ENCODE assay signal across 23 mouse cellular contexts in the genomic region with DNA sequence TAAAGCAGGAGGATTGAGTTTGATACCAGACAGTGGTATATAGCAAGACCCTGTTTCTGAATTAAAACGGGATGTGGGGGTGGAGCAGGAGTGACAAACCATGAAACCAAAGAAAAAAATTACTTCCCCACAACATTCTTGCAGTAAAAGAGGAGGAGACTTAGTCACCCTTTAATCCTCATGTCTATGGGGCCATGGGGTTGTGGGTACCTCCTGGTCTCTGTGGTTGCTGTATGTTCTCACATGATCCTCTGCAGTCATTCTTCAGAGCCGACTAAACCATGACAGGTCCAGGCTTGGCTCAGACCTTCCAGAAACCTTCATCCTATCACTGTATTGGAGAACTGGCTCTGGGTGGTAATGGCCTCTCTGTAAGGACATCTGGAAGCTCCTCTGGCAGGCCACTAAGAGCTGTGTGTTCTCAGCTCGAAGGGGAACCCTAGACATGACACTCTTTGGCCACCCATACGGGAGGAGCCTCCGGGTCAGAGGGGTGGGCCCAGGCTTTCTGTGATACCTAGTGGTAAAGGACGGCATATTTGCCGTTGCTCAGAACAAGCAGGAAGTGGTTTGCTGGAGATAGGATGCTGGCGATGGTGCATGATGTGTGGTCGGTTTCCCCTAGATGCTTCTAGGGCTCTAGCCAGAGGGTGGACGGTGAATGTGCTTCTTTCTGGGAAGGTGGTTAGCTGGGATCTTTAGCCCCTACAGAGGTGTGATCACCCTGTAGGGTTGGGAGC. TPM values are rescaled to one million over a fixed set of nuclear protein-coding genes. Genes with fewer than 3 reads are reported as not detected.
DNase-seq lines count a peak whose midpoint lies in the region; ATAC-seq and TF ChIP-seq lines count a peak whose summit lies in the region.
"Had no signal": no experiment of that assay in that cellular context is flagged by ENCODE, and none has a peak within 500 bp of the region (broad histone marks: within the 10 kb centered on the region; RNA-seq: fewer than 3 reads in every experiment).

No protein-coding gene starts in this region.

- H3K27ac ChIP-seq in bone marrow macrophage, adult 2 months (ENCODE audit: insufficient read depth, low read depth, low read length) = peak overlapping the region; percentile 32
- H3K27ac ChIP-seq: heart, embryonic 15.5 days; hindbrain, embryonic 14.5 days; layer of hippocampus, adult 2 months; limb, embryonic 15.5 days had no signal

- H3K4me3 ChIP-seq in bone marrow macrophage, adult 2 months (ENCODE audit: insufficient read depth, low read length) = no peak overlapping the region
- H3K4me3 ChIP-seq: erythroblast, embryonic 14.5 days; heart, embryonic 15.5 days; layer of hippocampus, adult 2 months; limb, embryonic 15.5 days had no signal

- no peak for TF ChIP-seq CTCF in bone marrow macrophage, adult 2 months (IDR thresholded peaks at IDR 0.05; ENCODE audit: low read depth, low read length)

- TF ChIP-seq POLR2A in bone marrow macrophage, adult 2 months (IDR thresholded peaks at IDR 0.05; ENCODE audit: borderline replicate concordance, low read depth, low read length) = no peak

- ATAC-seq in megakaryocyte progenitor cell, adult 5-6 weeks (replicated peaks; ENCODE audit: poor library complexity) = peak; percentile 64
- ATAC-seq: forebrain, postnatal 0 days had no signal

- intact Hi-C loops in gastrocnemius, postnatal 14 days (cut with DNase I; ENCODE audit: low total_unique reads) = no loop called here

- peak; percentile 36 for DNase-seq in CD4-positive, CD25-positive, alpha-beta regulatory T cell, adult 2 months (ENCODE audit: low read depth, low spot score)
- peak; percentile 44 for DNase-seq in thymus, postnatal 25 days
- no peak for DNase-seq in gastrocnemius, postnatal 10 days
- DNase-seq in gastrocnemius, postnatal 14 days = no peak
- DNase-seq in adrenal gland, postnatal 25 days = no peak
- DNase-seq: cerebellum, adult 11-12 months; embryo, embryonic 11 days; forebrain, postnatal 0 days; gastrocnemius, postnatal 36 days; kidney, adult 8-10 months; lung, adult 2 months; right cerebral cortex, postnatal 4 days had no signal

- H3K4me1 ChIP-seq in bone marrow macrophage, adult 2 months (ENCODE audit: control insufficient read depth, insufficient read depth, low read length) = peaks cover 11% of the 10 kb centered on the region
- H3K4me1 ChIP-seq: heart, embryonic 15.5 days; limb, embryonic 15.5 days had no signal

RNA-seq across cellular contexts. Expression of a gene that starts 11.4 kb away (rescaled TPM):
- 10.9 and 11.0 TPM in 2 replicates for polyA plus RNA-seq in bone marrow macrophage, adult 2 months (2012; ENCODE audit: insufficient read depth, insufficient read length, missing spikeins)
- 0.61 and 2.4 TPM in 2 replicates for total RNA-seq in megakaryocyte progenitor cell, adult 5-6 weeks (2015)
- 3.1 and 4.4 TPM in 2 replicates for total RNA-seq in megakaryocyte progenitor cell, adult 5-6 weeks (2017)
- total RNA-seq in gastrocnemius, postnatal 10 days (2021) = 10 to 100 TPM in 1 of 2 experiments, 1 to 10 TPM in 1; 7.0 to 10.1 TPM
- total RNA-seq in gastrocnemius, postnatal 14 days (2021) = 1 to 10 TPM; 4.5 to 6.9 TPM
- 116 and 134 TPM in 2 replicates for total RNA-seq in adrenal gland, postnatal 25 days (2021)

RNA-seq across cellular contexts. Expression of a gene that starts 19.3 kb away (rescaled TPM):
- polyA plus RNA-seq in bone marrow macrophage, adult 2 months (2012; ENCODE audit: insufficient read depth, insufficient read length, missing spikeins) = not detected in 2 replicates
- total RNA-seq in megakaryocyte progenitor cell, adult 5-6 weeks (2015) = not detected in 2 replicates
- total RNA-seq in megakaryocyte progenitor cell, adult 5-6 weeks (2017) = not detected in 2 replicates
- not detected for total RNA-seq in gastrocnemius, postnatal 10 days (2021)
- total RNA-seq in gastrocnemius, postnatal 14 days (2021) = not detected
- not detected in 2 replicates for total RNA-seq in adrenal gland, postnatal 25 days (2021)
- total RNA-seq: ES-E14; forebrain, postnatal 0 days; gastrocnemius, postnatal 36 days; layer of hippocampus, adult 2 months; left cerebral cortex, adult 8-10 months had no signal
- polyA plus RNA-seq: erythroblast, embryonic 14.5 days; forebrain, postnatal 0 days; heart, embryonic 15.5 days; hindbrain, embryonic 14.5 days; limb, embryonic 15.5 days; midbrain, embryonic 11.5 days; stomach, embryonic 16.5 days had no signal

RNA-seq across cellular contexts. Expression of a gene that starts 32.6 kb away (rescaled TPM):
- not detected in 2 replicates for polyA plus RNA-seq in bone marrow macrophage, adult 2 months (2012; ENCODE audit: insufficient read depth, insufficient read length, missing spikeins)
- not detected in 2 replicates for total RNA-seq in megakaryocyte progenitor cell, adult 5-6 weeks (2015)
- not detected in 2 replicates for total RNA-seq in megakaryocyte progenitor cell, adult 5-6 weeks (2017)
- not detected for total RNA-seq in gastrocnemius, postnatal 10 days (2021)
- not detected for total RNA-seq in gastrocnemius, postnatal 14 days (2021)
- total RNA-seq in adrenal gland, postnatal 25 days (2021) = 2.1 TPM in 1 of 2 replicates, not detected in the other
- total RNA-seq: ES-E14; gastrocnemius, postnatal 36 days; layer of hippocampus, adult 2 months had no signal
- polyA plus RNA-seq: erythroblast, embryonic 14.5 days; hindbrain, embryonic 14.5 days; midbrain, embryonic 11.5 days had no signal

Comparison
In these comparisons a context has a peak if more than half of its experiments do, and no peak if none do; other contexts are left out.
1. DNase-seq: peak in CD4-positive, CD25-positive, alpha-beta regulatory T cell, adult 2 months (single experiment) and thymus, postnatal 25 days (single experiment); none in gastrocnemius, postnatal 10 days (single experiment), gastrocnemius, postnatal 14 days (single experiment) and adrenal gland, postnatal 25 days (single experiment).
2. RNA of a gene that starts 11.4 kb away (total RNA-seq): 116 to 134 TPM in adrenal gland, postnatal 25 days; 7.0 to 10.1 TPM in gastrocnemius, postnatal 10 days, 4.5 to 6.9 TPM in gastrocnemius, postnatal 14 days and 0.61 to 4.4 TPM in megakaryocyte progenitor cell, adult 5-6 weeks; every median in the first group is over 10 times any median in the second.